Mouse (Mus musculus) heart, embryonic 13.5 days (tissue): ENCODE measurements at regions not wholly inside any gene's neighbourhood (a gene's known extent, or its start where the extent isn't known, plus 50 kb on each side); places are given as distances from the start of the nearest gene placed in this dataset.
A peak's percentile ranks its signal among the peaks of the same experiment; 100 is the strongest.

Experiments used
- ATAC-seq: fragments of 200-750 bp; cut with Nextera tagmentation; 2 replicates; pipeline ENCODE4 v1.8.0; 2017; ENCODE audit warnings: moderate TSS enrichment; ENCODE audit not compliant: insufficient number of reproducible peaks, low FRiP score, low TSS enrichment; ENCODE audit errors: extremely low read depth
- H3K27ac ChIP-seq: fragments of 300-500 bp; sonication (generic); replicated peaks from 2 replicates; pipeline ENCODE4 v1.5.1; 2015; ENCODE audit warnings: moderate library complexity, mild to moderate bottlenecking, inconsistent platforms
- H3K27me3 ChIP-seq: fragments of 300-500 bp; sonication (generic); replicated peaks from 2 replicates; pipeline ENCODE4 v1.6.1; 2015; ENCODE audit warnings: mild to moderate bottlenecking, inconsistent platforms
- H3K36me3 ChIP-seq: fragments of 300-500 bp; sonication (generic); 2 replicates; pipeline ENCODE4 v1.6.1; 2015; ENCODE audit warnings: mild to moderate bottlenecking, inconsistent platforms
- H3K4me1 ChIP-seq: fragments of 300-500 bp; sonication (generic); 2 replicates; pipeline ENCODE4 v1.6.1; 2015; ENCODE audit warnings: inconsistent platforms
- H3K4me2 ChIP-seq: fragments of 300-500 bp; sonication (generic); 2 replicates; pipeline ENCODE4 v1.6.1; 2015; ENCODE audit warnings: inconsistent platforms, mild to moderate bottlenecking, moderate library complexity
- H3K4me3 ChIP-seq: fragments of 300-500 bp; sonication (generic); 2 replicates; pipeline ENCODE4 v1.5.1; 2015; ENCODE audit warnings: moderate library complexity, mild to moderate bottlenecking, inconsistent platforms
- H3K9ac ChIP-seq: fragments of 300-500 bp; sonication (generic); 2 replicates; pipeline ENCODE4 v1.6.1; 2015; ENCODE audit warnings: inconsistent platforms, mild to moderate bottlenecking, moderate library complexity
- H3K9me3 ChIP-seq: fragments of 300-500 bp; sonication (generic); 2 replicates; pipeline ENCODE4 v1.6.1; 2016; ENCODE audit warnings: inconsistent platforms
- WGBS: fragments of 180-500 bp; shearing (Covaris S2); methylation state at CpG from one replicate; pipeline ENCODE4 v1.1.7; 2015; ENCODE audit warnings: mixed read lengths; 5-methylcytosine and 5-hydroxymethylcytosine counted together

DNA sequence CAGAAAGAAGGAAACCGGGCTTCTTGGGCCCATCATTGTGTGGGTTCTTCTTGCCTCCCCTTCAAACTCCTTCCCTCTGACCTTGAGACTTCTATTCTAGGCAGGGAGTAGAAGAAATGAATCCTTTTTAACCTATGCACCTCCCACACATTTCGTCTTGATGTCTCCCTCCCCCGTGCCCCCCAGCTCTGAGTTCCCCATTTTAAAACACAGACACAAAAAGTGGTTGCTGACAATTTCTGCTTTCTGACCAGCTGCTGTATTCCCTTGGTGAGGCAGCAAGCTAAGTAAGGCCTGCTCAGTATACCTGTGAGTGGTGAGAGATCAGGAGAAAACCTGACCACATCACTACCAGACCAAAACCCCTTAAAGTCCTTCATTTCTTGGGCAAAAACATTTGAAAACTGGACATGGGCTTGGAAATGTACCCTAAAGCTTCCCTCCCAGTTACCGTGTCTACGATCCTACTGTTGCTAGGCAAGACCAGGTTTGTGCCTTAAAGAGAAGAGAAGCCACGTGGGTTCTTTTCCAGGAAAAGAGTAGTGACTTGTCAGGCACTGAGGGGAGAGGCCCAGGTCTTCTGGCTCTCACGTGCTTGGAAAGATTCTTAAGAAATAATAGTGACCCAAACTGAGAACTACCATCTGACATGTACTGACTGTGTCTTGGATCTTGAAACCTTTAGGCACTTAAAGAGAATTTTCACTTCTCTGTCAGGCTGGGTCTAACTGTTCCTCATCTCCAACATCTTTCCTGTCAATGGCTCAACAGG lies 103.2 kb upstream of the Zc3h12c start:
- H3K4me3 ChIP-seq = no peak overlapping the region
- no peak overlapping the region for H3K27ac ChIP-seq
- H3K9ac ChIP-seq = no peak overlapping the region
- H3K27me3 ChIP-seq = no peaks in the 10 kb centered on the region
- ATAC-seq = no peak
- 83% methylated on average over 7 of the region's 7 CpGs for WGBS
- H3K4me1 ChIP-seq = peaks cover 4% of the 10 kb centered on the region
- no peak overlapping the region for H3K4me2 ChIP-seq
- no peaks in the 10 kb centered on the region for H3K9me3 ChIP-seq
- H3K36me3 ChIP-seq = no peaks in the 10 kb centered on the region

GRCm38 (mm10) chr9:52261538-52261937 lies 93.2 kb upstream of the Zc3h12c start:
- ATAC-seq = no peak
- H3K4me2 ChIP-seq = no peak overlapping the region
- no peak overlapping the region for H3K9ac ChIP-seq
- H3K27me3 ChIP-seq = no peaks in the 10 kb centered on the region
- H3K9me3 ChIP-seq = no peaks in the 10 kb centered on the region
- no peaks in the 10 kb centered on the region for H3K4me1 ChIP-seq
- H3K27ac ChIP-seq = no peak overlapping the region
- no peak overlapping the region for H3K4me3 ChIP-seq
- WGBS = 66% methylated on average over 2 of the region's 2 CpGs
- H3K36me3 ChIP-seq = no peaks in the 10 kb centered on the region

GRCm38 (mm10) chr9:52259459-52259858 lies 91.1 kb upstream of the Zc3h12c start:
- no peak overlapping the region for H3K4me2 ChIP-seq
- no peak overlapping the region for H3K9ac ChIP-seq
- no peaks in the 10 kb centered on the region for H3K4me1 ChIP-seq
- 44% methylated on average over 9 of the region's 9 CpGs for WGBS
- no peaks in the 10 kb centered on the region for H3K9me3 ChIP-seq
- no peak overlapping the region for H3K27ac ChIP-seq
- H3K4me3 ChIP-seq = no peak overlapping the region
- no peak for ATAC-seq
- no peaks in the 10 kb centered on the region for H3K36me3 ChIP-seq
- no peaks in the 10 kb centered on the region for H3K27me3 ChIP-seq

GRCm38 (mm10) chr9:52255692-52256091 lies 87.3 kb upstream of the Zc3h12c start:
- Histone ChIP-seq H3K9me3 (no peaks in the 10 kb centered on the region), H3K4me3 (no peak overlapping the region), H3K4me2 (no peak overlapping the region), H3K4me1 (no peaks in the 10 kb centered on the region), H3K27ac (no peak overlapping the region), H3K36me3 (no peaks in the 10 kb centered on the region), H3K9ac (no peak overlapping the region), H3K27me3 (no peaks in the 10 kb centered on the region)
- 54% methylated on average over 4 of the region's 4 CpGs for WGBS
- no peak for ATAC-seq

DNA sequence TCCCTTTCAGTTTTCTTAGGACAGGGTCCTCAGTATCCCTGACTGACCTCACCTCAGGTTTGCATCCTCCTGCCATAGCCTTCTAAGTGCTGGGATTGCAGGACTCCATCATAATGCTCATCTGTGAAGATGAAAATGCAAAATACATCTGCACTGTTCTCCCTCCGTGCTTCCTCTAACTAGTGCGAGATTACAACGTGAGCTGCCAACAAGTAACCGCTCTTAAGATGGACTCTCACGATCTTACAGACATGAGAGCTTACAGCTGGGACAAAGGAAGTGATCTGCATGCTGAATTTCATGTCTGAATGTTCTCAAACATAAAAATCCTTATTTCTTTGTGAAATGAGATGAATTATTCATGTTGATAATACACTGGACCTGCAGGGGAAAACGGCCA lies 86.1 kb upstream of the Zc3h12c start:
- H3K36me3 ChIP-seq = no peaks in the 10 kb centered on the region
- 64% methylated on average over 6 of the region's 6 CpGs for WGBS

GRCm38 (mm10) chr9:52251455-52251854 lies 83.1 kb upstream of the Zc3h12c start:
- no peak for ATAC-seq
- no peak overlapping the region for H3K27ac ChIP-seq
- H3K9ac ChIP-seq = no peak overlapping the region
- H3K27me3 ChIP-seq = no peaks in the 10 kb centered on the region
- H3K36me3 ChIP-seq = no peaks in the 10 kb centered on the region
- WGBS = 76% methylated on average over 5 of the region's 5 CpGs
- H3K9me3 ChIP-seq = no peaks in the 10 kb centered on the region
- no peak overlapping the region for H3K4me2 ChIP-seq
- no peak overlapping the region for H3K4me3 ChIP-seq
- H3K4me1 ChIP-seq = no peaks in the 10 kb centered on the region

More for the DNA sequence above, 86.1 kb upstream of the Zc3h12c start:
- no peak overlapping the region for H3K4me2 ChIP-seq
- no peak overlapping the region for H3K27ac ChIP-seq
- H3K4me1 ChIP-seq = no peaks in the 10 kb centered on the region
- no peak overlapping the region for H3K4me3 ChIP-seq
- H3K9ac ChIP-seq = no peak overlapping the region
- no peaks in the 10 kb centered on the region for H3K9me3 ChIP-seq
- ATAC-seq = no peak
- H3K27me3 ChIP-seq = no peaks in the 10 kb centered on the region

DNA sequence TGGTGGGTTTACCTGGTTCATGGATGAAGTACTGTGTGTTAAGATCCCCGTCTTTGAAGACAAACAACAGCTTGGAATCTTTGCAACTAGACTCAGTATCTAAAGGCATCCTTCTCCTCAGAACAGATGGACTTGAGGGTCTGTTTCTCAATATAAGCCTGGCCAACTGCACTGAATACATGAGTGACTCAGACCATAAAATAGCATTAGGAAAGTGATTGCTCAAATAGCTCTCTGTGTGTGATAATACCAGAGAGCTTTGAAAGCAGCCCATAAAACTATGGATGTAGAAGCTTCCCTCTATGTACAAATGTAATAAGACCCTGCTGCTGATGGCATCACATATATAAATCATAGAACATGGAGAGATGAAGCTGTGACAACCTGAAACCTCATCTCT lies 78.3 kb upstream of the Zc3h12c start:
- peaks cover 20% of the 10 kb centered on the region for H3K4me1 ChIP-seq
- H3K27me3 ChIP-seq = no peaks in the 10 kb centered on the region
- no peak overlapping the region for H3K27ac ChIP-seq
- no peaks in the 10 kb centered on the region for H3K9me3 ChIP-seq
- no peak overlapping the region for H3K4me2 ChIP-seq
- no peak overlapping the region for H3K9ac ChIP-seq
- whole genome bisulfite sequencing = 69% methylated on average over 1 of the region's 1 CpGs
- no peak overlapping the region for H3K4me3 ChIP-seq
- ATAC-seq = no peak
- H3K36me3 ChIP-seq = no peaks in the 10 kb centered on the region

GRCm38 (mm10) chr9:52244081-52244480 lies 75.7 kb upstream of the Zc3h12c start:
- no peak for ATAC-seq
- WGBS = 31% methylated on average over 12 of the region's 12 CpGs

GRCm38 (mm10) chr9:52243032-52243431 lies 74.7 kb upstream of the Zc3h12c start:
- Histone ChIP-seq H3K9me3 (no peaks in the 10 kb centered on the region), H3K4me2 (no peak overlapping the region), H3K36me3 (no peaks in the 10 kb centered on the region), H3K27ac (no peak overlapping the region), H3K9ac (no peak overlapping the region), H3K4me1 (peaks cover 20% of the 10 kb centered on the region), H3K4me3 (no peak overlapping the region), H3K27me3 (no peaks in the 10 kb centered on the region)
- 70% methylated on average over 2 of the region's 2 CpGs for whole genome bisulfite sequencing
- no peak for ATAC-seq

More at GRCm38 (mm10) chr9:52244081-52244480, 75.7 kb upstream of the Zc3h12c start:
- Histone ChIP-seq H3K27ac (no peak overlapping the region), H3K36me3 (no peaks in the 10 kb centered on the region), H3K9ac (no peak overlapping the region), H3K9me3 (no peaks in the 10 kb centered on the region), H3K27me3 (no peaks in the 10 kb centered on the region), H3K4me2 (peak overlapping the region; percentile 41), H3K4me3 (no peak overlapping the region), H3K4me1 (peaks cover 20% of the 10 kb centered on the region)

DNA sequence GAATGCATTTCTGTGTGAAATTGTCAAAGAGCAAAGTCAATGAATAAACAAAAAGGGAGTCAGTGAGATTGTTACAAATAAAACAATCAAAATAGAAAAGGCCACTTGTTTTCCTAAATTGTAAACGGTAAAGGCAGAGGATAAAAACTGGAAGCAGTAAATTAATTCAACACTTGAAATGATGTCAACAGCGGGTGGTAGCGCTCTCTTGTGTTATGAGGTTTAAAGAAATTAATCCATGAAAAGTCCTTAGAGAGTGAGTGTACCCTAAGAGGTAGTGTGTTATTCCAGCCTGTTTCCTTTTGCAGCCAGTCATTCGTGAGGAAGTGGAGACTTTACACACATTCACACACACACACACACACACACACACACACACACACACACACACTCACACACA lies 73.2 kb upstream of the Zc3h12c start:
- Histone ChIP-seq H3K36me3 (no peaks in the 10 kb centered on the region), H3K27me3 (no peaks in the 10 kb centered on the region), H3K9ac (no peak overlapping the region), H3K9me3 (no peaks in the 10 kb centered on the region), H3K4me1 (peaks cover 24% of the 10 kb centered on the region), H3K27ac (no peak overlapping the region), H3K4me2 (no peak overlapping the region), H3K4me3 (no peak overlapping the region)
- 80% methylated on average over 4 of the region's 4 CpGs for WGBS
- ATAC-seq = no peak

DNA sequence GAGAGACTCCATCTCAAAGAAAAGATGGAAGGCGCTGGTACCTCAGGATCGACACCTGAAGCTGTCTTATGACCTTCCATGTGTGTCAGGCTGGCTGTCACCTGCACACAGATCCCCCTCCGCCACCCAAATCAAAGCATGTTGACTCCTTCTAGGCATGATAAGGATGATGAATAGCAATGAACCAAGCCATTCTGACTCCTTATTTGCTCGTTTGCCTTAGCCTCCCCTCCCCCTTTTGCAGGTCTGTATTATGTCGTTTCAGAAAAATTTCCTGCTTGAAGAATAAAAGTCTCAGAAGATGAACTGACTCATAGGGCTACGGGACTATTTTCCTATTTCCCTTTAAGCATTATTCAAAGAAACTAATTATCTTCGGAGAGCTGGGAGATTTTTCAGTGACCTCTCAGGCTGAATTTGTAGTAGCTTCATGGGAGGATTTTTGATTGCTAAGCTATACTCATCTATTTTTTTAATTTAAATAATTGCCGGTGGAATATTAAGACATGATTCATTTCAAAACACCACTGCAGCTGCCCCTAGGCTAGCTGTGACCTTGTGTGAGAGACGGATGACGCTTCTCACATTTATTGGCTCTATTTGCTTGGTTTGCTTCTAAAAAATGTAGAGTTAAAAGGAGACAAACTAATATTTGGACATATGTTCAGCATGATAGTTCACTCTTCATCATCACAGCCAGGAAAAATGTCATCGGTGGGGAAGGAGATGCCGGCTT lies 72.4 kb upstream of the Zc3h12c start:
- no peak overlapping the region for H3K9ac ChIP-seq
- ATAC-seq = no peak

DNA sequence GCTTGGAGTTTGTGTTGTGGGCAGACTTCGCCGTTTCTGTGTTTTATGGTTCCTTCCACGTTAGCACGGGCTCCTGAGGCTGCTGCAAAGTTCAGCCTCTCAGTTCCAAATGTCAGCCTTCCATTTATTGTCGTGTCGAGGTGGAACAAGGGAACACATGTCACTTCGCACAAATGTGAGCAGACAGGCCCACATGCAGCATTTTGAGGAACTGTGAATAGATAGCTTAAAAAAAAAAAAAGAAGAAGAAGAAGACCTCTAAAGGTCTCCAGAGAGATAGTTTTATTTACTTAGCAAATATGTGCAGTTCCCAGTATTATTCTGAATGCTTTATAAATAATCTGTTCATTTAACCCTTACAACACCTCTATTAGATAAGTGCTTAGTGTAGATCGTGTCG lies 66.4 kb upstream of the Zc3h12c start:
- Histone ChIP-seq H3K36me3 (no peaks in the 10 kb centered on the region), H3K27ac (no peak overlapping the region), H3K4me3 (no peak overlapping the region), H3K4me1 (peaks cover 4% of the 10 kb centered on the region), H3K9ac (no peak overlapping the region), H3K9me3 (no peaks in the 10 kb centered on the region), H3K4me2 (no peak overlapping the region), H3K27me3 (no peaks in the 10 kb centered on the region)
- 73% methylated on average over 9 of the region's 9 CpGs for WGBS
- no peak for ATAC-seq

More for the DNA sequence above, 72.4 kb upstream of the Zc3h12c start:
- H3K36me3 ChIP-seq = no peaks in the 10 kb centered on the region
- H3K27me3 ChIP-seq = no peaks in the 10 kb centered on the region
- no peak overlapping the region for H3K27ac ChIP-seq
- H3K9me3 ChIP-seq = no peaks in the 10 kb centered on the region
- 62% methylated on average over 12 of the region's 12 CpGs for WGBS
- H3K4me1 ChIP-seq = peaks cover 24% of the 10 kb centered on the region
- no peak overlapping the region for H3K4me2 ChIP-seq
- H3K4me3 ChIP-seq = no peak overlapping the region
